Mouse (Mus musculus) urinary bladder, postnatal 10 days (tissue): ENCODE measurements around the gene Rhbdf2.

Experiments
- DNase-seq: peaks from one replicate; pipeline ENCODE4 v3.0.0; 2022; ENCODE audit warnings: low spot score

The Rhbdf2 gene

GRCm38 (mm10) chr11:116586801-116587631, 39.8 kb downstream of the Rhbdf2 start:
- DNase-seq, result no peak

- no peak for DNase-seq
These were observed 40.5 kb downstream of the Rhbdf2 start, which contains the start of gene Aanat for GRCm38 (mm10) chr11:116586310-116586709. TSS of gene Aanat (plus strand) at chr11:116586432.

- no peak for DNase-seq
These were observed 41.1 kb downstream of the Rhbdf2 start for GRCm38 (mm10) chr11:116585682-116586081.

- peak; percentile 37 for DNase-seq
These were observed 45.4 kb downstream of the Rhbdf2 start, which contains the start of gene Ube2o for GRCm38 (mm10) chr11:116581376-116581814. TSS of gene Ube2o (minus strand) at chr11:116581447.

- DNase-seq, result no peak
These were observed 46.0 kb downstream of the Rhbdf2 start for GRCm38 (mm10) chr11:116580711-116581375.

- no peak for DNase-seq
These were observed 46.7 kb downstream of the Rhbdf2 start for GRCm38 (mm10) chr11:116580031-116580652.

GRCm38 (mm10) chr11:116579280-116579679, 47.5 kb downstream of the Rhbdf2 start:
- DNase-seq, result no peak

GRCm38 (mm10) chr11:116575396-116575795, 51.4 kb downstream of the Rhbdf2 start:
- no peak for DNase-seq

- no peak for DNase-seq
These were observed 51.8 kb downstream of the Rhbdf2 start for GRCm38 (mm10) chr11:116574982-116575381.

- no peak for DNase-seq
These were observed 52.3 kb downstream of the Rhbdf2 start for GRCm38 (mm10) chr11:116574486-116574885.

GRCm38 (mm10) chr11:116572756-116573543, 53.9 kb downstream of the Rhbdf2 start:
- DNase-seq, result no peak

GRCm38 (mm10) chr11:116571767-116572679, 54.8 kb downstream of the Rhbdf2 start:
- DNase-seq, result no peak

- DNase-seq, result no peak
These were observed 56.0 kb downstream of the Rhbdf2 start for GRCm38 (mm10) chr11:116570821-116571220.

GRCm38 (mm10) chr11:116567531-116567930, 59.3 kb downstream of the Rhbdf2 start:
- DNase-seq, result no peak

- no peak for DNase-seq
These were observed 61.4 kb downstream of the Rhbdf2 start for GRCm38 (mm10) chr11:116565283-116566041.

GRCm38 (mm10) chr11:116556308-116556707, 70.5 kb downstream of the Rhbdf2 start:
- DNase-seq, result no peak

- no peak for DNase-seq
These were observed 71.2 kb downstream of the Rhbdf2 start for GRCm38 (mm10) chr11:116555572-116555971.

- no peak for DNase-seq
These were observed 72.5 kb downstream of the Rhbdf2 start for GRCm38 (mm10) chr11:116554171-116554878.

GRCm38 (mm10) chr11:116552194-116552593, 74.6 kb downstream of the Rhbdf2 start:
- DNase-seq, result no peak
